Mouse (Mus musculus) forebrain, postnatal 0 days (tissue): Measurements from ENCODE around the gene Exoc8. TPM values are rescaled to one million over a fixed set of nuclear protein-coding genes. Genes with fewer than 3 reads are reported as not detected.

Experiments used
- ATAC-seq: fragments of 200-750 bp; cut with Nextera tagmentation; 2 replicates; pipeline ENCODE4 v1.8.0; 2017; ENCODE audit warnings: mild to moderate bottlenecking, moderate library complexity
- DNase-seq: peaks from one replicate; pipeline ENCODE4 v3.0.0-alpha.2; 2015
- H3K27ac ChIP-seq: fragments of 300-500 bp; sonication (generic); 2 replicates; pipeline ENCODE4 v1.5.1; 2014; ENCODE audit warnings: low read depth, mild to moderate bottlenecking, antibody characterized with exemption, low read length, moderate library complexity, mixed read lengths
- H3K27me3 ChIP-seq: fragments of 300-500 bp; sonication (generic); 2 replicates; pipeline ENCODE4 v1.6.1; 2014; ENCODE audit warnings: mild to moderate bottlenecking, low read length, mixed read lengths; ENCODE audit not compliant: insufficient read depth
- H3K36me3 ChIP-seq: fragments of 300-500 bp; sonication (generic); 2 replicates; pipeline ENCODE4 v1.6.1; 2014; ENCODE audit warnings: mild to moderate bottlenecking, moderate library complexity; ENCODE audit not compliant: insufficient read depth
- H3K4me1 ChIP-seq: fragments of 300-500 bp; sonication (generic); 2 replicates; pipeline ENCODE4 v1.6.1; 2014; ENCODE audit warnings: antibody characterized with exemption; ENCODE audit not compliant: insufficient read depth
- H3K4me2 ChIP-seq: fragments of 300-500 bp; sonication (generic); 2 replicates; pipeline ENCODE4 v1.6.1; 2014; ENCODE audit warnings: low read depth, mild to moderate bottlenecking, moderate library complexity
- H3K4me3 ChIP-seq: fragments of 300-500 bp; sonication (generic); 2 replicates; pipeline ENCODE4 v1.5.1; 2014; ENCODE audit warnings: low read depth, low read length, mixed read lengths
- H3K9ac ChIP-seq: fragments of 300-500 bp; sonication (generic); 2 replicates; pipeline ENCODE4 v1.6.1; 2014; ENCODE audit warnings: mild to moderate bottlenecking
- H3K9me3 ChIP-seq: fragments of 300-500 bp; sonication (generic); 2 replicates; pipeline ENCODE4 v1.6.1; 2016; ENCODE audit warnings: low read length
- CTCF ChIP-seq: sonication (generic); IDR thresholded peaks from 2 replicates; pipeline ENCODE4 v1.5.1; 2016; ENCODE audit warnings: antibody characterized with exemption, control low read depth, low read depth
- WGBS: fragments of 180-500 bp; shearing (Covaris S2); extraction: QIAGEN DNeasy Blood & Tissue Kit; methylation state at CpG from one replicate; pipeline ENCODE4 v1.1.7; 2014; 5-methylcytosine and 5-hydroxymethylcytosine counted together
- polyA plus RNA-seq: library from polyadenylated mRNA; unstranded; fragments of >200 nt; fragmentation: Nextera tagmentation; extraction: Ambion mirVana; gene quantifications from 2 replicates; pipeline ENCODE4 v1.2.1, GENCODE M21; 2015
- total RNA-seq: library from RNA; depleted of rRNA; stranded (reverse); fragments of >200 nt; gene quantifications from 2 replicates; pipeline ENCODE4 v1.2.3, GENCODE M21; 2014; rRNA removed

Exoc8 gene
- total and polyA plus RNA-seq, 2 experiments from 2014 or later, result 9.9 to 33.9 TPM

DNA sequence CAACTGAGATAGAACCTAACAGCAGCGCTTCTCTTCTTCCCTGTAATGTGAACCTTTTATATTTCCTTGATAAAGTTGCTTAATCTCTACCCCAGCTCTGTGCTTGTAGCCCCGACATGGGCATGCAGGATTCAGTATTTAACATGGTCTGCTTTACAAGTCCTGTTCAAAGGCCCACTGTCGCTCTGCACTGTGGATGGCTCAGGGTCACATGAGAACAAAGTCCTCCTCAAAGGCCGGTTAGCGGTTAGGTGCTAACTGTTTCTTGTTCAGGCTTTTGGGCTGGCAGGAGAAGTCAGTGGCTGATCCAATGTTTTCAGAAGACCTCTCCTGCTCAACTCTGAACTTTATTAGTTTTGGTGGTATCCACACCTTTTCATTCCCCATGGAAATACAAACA, 51.9 kb downstream of the Exoc8 start:
- Histone ChIP-seq H3K36me3 (peaks cover 14% of the 10 kb centered on the region), H3K4me3 (no peak overlapping the region), H3K9ac (no peak overlapping the region), H3K27ac (no peak overlapping the region), H3K4me2 (no peak overlapping the region), H3K9me3 (no peaks in the 10 kb centered on the region), H3K4me1 (no peaks in the 10 kb centered on the region), H3K27me3 (no peaks in the 10 kb centered on the region)
- DNase-seq (no peak), ATAC-seq (no peak)
- no peak for TF ChIP-seq CTCF
- WGBS, result 92% methylated on average over 5 of the region's 5 CpGs

DNA sequence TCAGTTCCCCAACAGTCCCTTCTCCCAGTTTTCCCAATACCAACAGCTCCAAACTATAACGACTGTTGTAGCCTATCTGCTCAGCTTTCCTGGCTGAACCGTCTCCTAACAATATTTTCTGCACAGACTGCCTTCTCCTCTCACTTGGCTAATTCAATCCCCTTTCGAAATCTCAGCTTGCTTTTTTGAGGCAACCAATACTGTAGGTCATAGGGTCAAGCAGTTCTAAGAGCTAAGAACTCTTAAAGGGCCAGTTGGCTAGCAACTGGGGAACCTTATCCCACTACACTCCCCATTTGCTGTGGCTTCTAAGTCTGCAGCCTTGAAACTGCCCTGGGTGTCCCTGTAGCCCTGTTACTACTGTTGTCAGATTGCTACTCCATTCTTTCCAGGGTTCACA, 52.4 kb downstream of the Exoc8 start:
- Histone ChIP-seq H3K4me1 (no peaks in the 10 kb centered on the region), H3K4me3 (no peak overlapping the region), H3K27me3 (no peaks in the 10 kb centered on the region), H3K4me2 (no peak overlapping the region), H3K9ac (no peak overlapping the region), H3K9me3 (no peaks in the 10 kb centered on the region), H3K36me3 (peaks cover 17% of the 10 kb centered on the region), H3K27ac (no peak overlapping the region)
- no peak for DNase-seq
- no peak for TF ChIP-seq CTCF
- no peak for ATAC-seq
- 68% methylated on average over 3 of the region's 3 CpGs for WGBS

Other genes with a start within 250 kb of the Exoc8 start
- gene 2310022B05Rik, start 234.3 kb downstream of the Exoc8 start, total RNA-seq, result 68.2 and 79.7 TPM in 2 replicates
- gene 2310022B05Rik, start 234.3 kb downstream of the Exoc8 start, polyA plus RNA-seq, result 35.7 and 37.8 TPM in 2 replicates
- 64.2 and 79.2 TPM in 2 replicates for gene Ttc13, start 175.7 kb downstream of the Exoc8 start, total RNA-seq
- gene Ttc13, start 175.7 kb downstream of the Exoc8 start, polyA plus RNA-seq, result 50.1 and 56.1 TPM in 2 replicates
- gene Arv1, start 175.6 kb downstream of the Exoc8 start, total RNA-seq, result 9.5 and 17.6 TPM in 2 replicates
- 25.6 and 31.4 TPM in 2 replicates for gene Arv1, start 175.6 kb downstream of the Exoc8 start, polyA plus RNA-seq
- 0.23 and 0.29 TPM in 2 replicates for gene Fam89a, start 145.9 kb downstream of the Exoc8 start, total RNA-seq
- 0.15 and 0.28 TPM in 2 replicates for gene Fam89a, start 145.9 kb downstream of the Exoc8 start, polyA plus RNA-seq
- 64.2 and 68.3 TPM in 2 replicates for gene Trim67, start 104.6 kb downstream of the Exoc8 start, total RNA-seq
- gene Trim67, start 104.6 kb downstream of the Exoc8 start, polyA plus RNA-seq, result 21.9 and 25.7 TPM in 2 replicates
- gene Gnpat, start 34.7 kb downstream of the Exoc8 start, total RNA-seq, result 51.8 and 52.9 TPM in 2 replicates
- 42.7 and 51.7 TPM in 2 replicates for gene Gnpat, start 34.7 kb downstream of the Exoc8 start, polyA plus RNA-seq
- 25.2 and 33.8 TPM in 2 replicates for gene 2810004N23Rik, start 34.6 kb downstream of the Exoc8 start, total RNA-seq
- gene 2810004N23Rik, start 34.6 kb downstream of the Exoc8 start, polyA plus RNA-seq, result 19.9 and 23.4 TPM in 2 replicates
- 13.0 and 16.0 TPM in 2 replicates for gene Sprtn, start 181 bp upstream of the Exoc8 start, total RNA-seq
- gene Sprtn, start 181 bp upstream of the Exoc8 start, polyA plus RNA-seq, result 5.1 and 6.0 TPM in 2 replicates
- gene Egln1, start 51.6 kb upstream of the Exoc8 start, total RNA-seq, result 42.9 and 48.5 TPM in 2 replicates
- gene Egln1, start 51.6 kb upstream of the Exoc8 start, polyA plus RNA-seq, result 13.7 and 15.6 TPM in 2 replicates
- gene Tsnax, start 115.3 kb upstream of the Exoc8 start, total RNA-seq, result 86.3 and 111 TPM in 2 replicates
- gene Tsnax, start 115.3 kb upstream of the Exoc8 start, polyA plus RNA-seq, result 117 and 146 TPM in 2 replicates
- gene Disc1, start 156.5 kb upstream of the Exoc8 start, total RNA-seq, result 2.8 and 6.4 TPM in 2 replicates
- 0.58 and 0.73 TPM in 2 replicates for gene Disc1, start 156.5 kb upstream of the Exoc8 start, polyA plus RNA-seq